Mouse (Mus musculus) frontal cortex, adult 2 months (tissue): Measurements from ENCODE around the gene Plod2. TPM values are rescaled to one million over a fixed set of nuclear protein-coding genes. Genes with fewer than 3 reads are reported as not detected.

ENCODE experiments used
- DNase-seq, 2 experiments: peaks; one replicate each; pipeline ENCODE4 v3.0.0; 2022; ENCODE audit warnings: low spot score in 1 of 2; ENCODE audit errors: extremely low spot score in 1 of 2
- polyA plus RNA-seq: library from polyadenylated mRNA; depleted of rRNA; stranded (reverse); fragments of >200 nt; gene quantifications from 2 replicates; pipeline ENCODE4 v1.2.3, GENCODE M21; 2012; rRNA removed

Gene Plod2
- polyA plus RNA-seq, 1 experiment, result 11.0 TPM

- DNase-seq, result no peak
Measured at GRCm38 (mm10) chr9:92597776-92598175, 55.8 kb downstream of the Plod2 start.

GRCm38 (mm10) chr9:92599940-92600538 is 58.0 kb downstream of the Plod2 start:
- DNase-seq, result no peak

GRCm38 (mm10) chr9:92601551-92601950 is 59.5 kb downstream of the Plod2 start:
- no peak for DNase-seq

GRCm38 (mm10) chr9:92603541-92603940 is 61.5 kb downstream of the Plod2 start:
- no peak for DNase-seq

- peak in 1 of 2 experiments; percentile 84 for DNase-seq
Measured at GRCm38 (mm10) chr9:92610628-92611267, 68.7 kb downstream of the Plod2 start.

- DNase-seq, result no peak
Measured at GRCm38 (mm10) chr9:92612641-92613040, 70.6 kb downstream of the Plod2 start.

GRCm38 (mm10) chr9:92613206-92613605 is 71.2 kb downstream of the Plod2 start:
- DNase-seq, result no peak

- no peak for DNase-seq
Measured at GRCm38 (mm10) chr9:92616418-92616817, 74.4 kb downstream of the Plod2 start.

- DNase-seq, result no peak
Measured at GRCm38 (mm10) chr9:92617376-92617775, 75.4 kb downstream of the Plod2 start.

- no peak for DNase-seq
Measured at GRCm38 (mm10) chr9:92620088-92620487, 78.1 kb downstream of the Plod2 start.

GRCm38 (mm10) chr9:92621246-92621645 is 79.2 kb downstream of the Plod2 start:
- no peak for DNase-seq

GRCm38 (mm10) chr9:92621878-92622282 is 79.9 kb downstream of the Plod2 start:
- no peak for DNase-seq

GRCm38 (mm10) chr9:92634792-92635191 is 92.8 kb downstream of the Plod2 start:
- no peak for DNase-seq

GRCm38 (mm10) chr9:92639200-92639897 is 97.3 kb downstream of the Plod2 start:
- peak in 1 of 2 experiments; percentile 32 for DNase-seq

GRCm38 (mm10) chr9:92641717-92642116 is 99.7 kb downstream of the Plod2 start:
- no peak for DNase-seq

Other genes starting within 250 kb of the Plod2 start
- not detected in 2 replicates for gene 1700057G04Rik, start 232.8 kb upstream of the Plod2 start, polyA plus RNA-seq
- gene Plscr4, start 84.8 kb upstream of the Plod2 start, polyA plus RNA-seq, result 4.9 and 5.6 TPM in 2 replicates